Mouse (Mus musculus): Measurements from ENCODE around the gene Sufu. TPM values are rescaled to one million over a fixed set of nuclear protein-coding genes. Genes with fewer than 3 reads are reported as not detected.

Gene Sufu
- total RNA-seq, 2 experiments from 2014 or later = 20.0 to 20.1 TPM

- no peak for DNase-seq (ENCODE audit: low spot score in 2 of 2)
Observed at GRCm38 (mm10) chr19:46426488-46426887, 29.8 kb downstream of the Sufu start.

GRCm38 (mm10) chr19:46429250-46429649 lies 32.6 kb downstream of the Sufu start:
- no peak for DNase-seq (ENCODE audit: low spot score in 2 of 2)

- no peak for DNase-seq (ENCODE audit: low spot score in 2 of 2)
Observed at GRCm38 (mm10) chr19:46433712-46434111, 37.0 kb downstream of the Sufu start.

GRCm38 (mm10) chr19:46434148-46434547 lies 37.5 kb downstream of the Sufu start:
- DNase-seq (ENCODE audit: low spot score in 2 of 2) = no peak

GRCm38 (mm10) chr19:46434591-46434990 lies 37.9 kb downstream of the Sufu start:
- DNase-seq (ENCODE audit: low spot score in 2 of 2) = no peak

- no peak for DNase-seq (ENCODE audit: low spot score in 2 of 2)
Observed at GRCm38 (mm10) chr19:46435492-46435891, 38.8 kb downstream of the Sufu start.

GRCm38 (mm10) chr19:46443509-46443908 lies 46.8 kb downstream of the Sufu start:
- DNase-seq (ENCODE audit: low spot score in 2 of 2) = no peak

GRCm38 (mm10) chr19:46444209-46444608 lies 47.5 kb downstream of the Sufu start:
- DNase-seq (ENCODE audit: low spot score in 2 of 2) = peak; percentile 52 to 90

GRCm38 (mm10) chr19:46445641-46446040 lies 48.9 kb downstream of the Sufu start:
- DNase-seq (ENCODE audit: low spot score in 2 of 2) = no peak

- no peak for DNase-seq (ENCODE audit: low spot score in 2 of 2)
Observed at GRCm38 (mm10) chr19:46446436-46447020, 49.8 kb downstream of the Sufu start.

GRCm38 (mm10) chr19:46447110-46447509 lies 50.4 kb downstream of the Sufu start:
- peak in 1 of 2 experiments; percentile 25 for DNase-seq (ENCODE audit: low spot score in 2 of 2)

- DNase-seq (ENCODE audit: low spot score in 2 of 2) = no peak
Observed at GRCm38 (mm10) chr19:46447911-46448310, 51.2 kb downstream of the Sufu start.

- no peak for DNase-seq (ENCODE audit: low spot score in 2 of 2)
Observed at GRCm38 (mm10) chr19:46449261-46450005, 52.7 kb downstream of the Sufu start.

- DNase-seq (ENCODE audit: low spot score in 2 of 2) = peak; percentile 39 to 74
Observed at GRCm38 (mm10) chr19:46452052-46452827, 55.5 kb downstream of the Sufu start.

- no peak for DNase-seq (ENCODE audit: low spot score in 2 of 2)
Observed at GRCm38 (mm10) chr19:46452916-46453315, 56.2 kb downstream of the Sufu start.

GRCm38 (mm10) chr19:46454126-46454880 lies 57.6 kb downstream of the Sufu start:
- no peak for DNase-seq (ENCODE audit: low spot score in 2 of 2)

GRCm38 (mm10) chr19:46455032-46455431 lies 58.3 kb downstream of the Sufu start:
- no peak for DNase-seq (ENCODE audit: low spot score in 2 of 2)

GRCm38 (mm10) chr19:46455556-46455955 lies 58.9 kb downstream of the Sufu start:
- no peak for DNase-seq (ENCODE audit: low spot score in 2 of 2)

GRCm38 (mm10) chr19:46456018-46456735 lies 59.5 kb downstream of the Sufu start:
- no peak for DNase-seq (ENCODE audit: low spot score in 2 of 2)

- DNase-seq (ENCODE audit: low spot score in 2 of 2) = no peak
Observed at GRCm38 (mm10) chr19:46457798-46458197, 61.1 kb downstream of the Sufu start.

GRCm38 (mm10) chr19:46459256-46459655 lies 62.6 kb downstream of the Sufu start:
- DNase-seq (ENCODE audit: low spot score in 2 of 2) = no peak

Measured in layer of hippocampus, adult 18-20 months (tissue).